Mouse (Mus musculus) stomach, embryonic 14.5 days (tissue): ENCODE results near the gene Spo11. TPM values are rescaled to one million over a fixed set of nuclear protein-coding genes. Genes with fewer than 3 reads are reported as not detected.

ENCODE experiments used
- ATAC-seq: fragments of 200-750 bp; cut with Nextera tagmentation; 2 replicates; pipeline ENCODE4 v1.8.0; 2017; ENCODE audit warnings: low read depth, moderate TSS enrichment; ENCODE audit not compliant: insufficient number of reproducible peaks, insufficient read depth, low FRiP score
- H3K27ac ChIP-seq: fragments of 300-500 bp; sonication (generic); 2 replicates; pipeline ENCODE4 v1.5.1; 2014; ENCODE audit warnings: mild to moderate bottlenecking, low read length, moderate library complexity, mixed read lengths
- H3K27me3 ChIP-seq: fragments of 300-500 bp; sonication (generic); 2 replicates; pipeline ENCODE4 v1.6.1; 2014; ENCODE audit warnings: low read length, control low read depth, mixed read lengths; ENCODE audit not compliant: control insufficient read depth, insufficient read depth
- H3K36me3 ChIP-seq: fragments of 300-500 bp; sonication (generic); 2 replicates; pipeline ENCODE4 v1.6.1; 2014; ENCODE audit warnings: mild to moderate bottlenecking, control low read depth, low read length, moderate library complexity, mixed read lengths; ENCODE audit not compliant: control insufficient read depth, insufficient read depth
- H3K4me1 ChIP-seq: fragments of 300-500 bp; sonication (generic); 2 replicates; pipeline ENCODE4 v1.6.1; 2014; ENCODE audit warnings: low read length, control low read depth, mixed read lengths; ENCODE audit not compliant: control insufficient read depth, insufficient read depth
- H3K4me2 ChIP-seq: fragments of 300-500 bp; sonication (generic); replicated peaks from 2 replicates; pipeline ENCODE4 v1.6.1; 2014; ENCODE audit warnings: low read depth, low read length, control low read depth
- H3K4me3 ChIP-seq: fragments of 300-500 bp; sonication (generic); 2 replicates; pipeline ENCODE4 v1.5.1; 2014; ENCODE audit warnings: low read depth, low read length, control low read depth
- H3K9ac ChIP-seq: fragments of 300-500 bp; sonication (generic); replicated peaks from 2 replicates; pipeline ENCODE4 v1.6.1; 2014; ENCODE audit warnings: low read depth, mild to moderate bottlenecking, control low read depth, low read length, moderate library complexity, mixed read lengths
- H3K9me3 ChIP-seq: fragments of 300-500 bp; sonication (generic); 2 replicates; pipeline ENCODE4 v1.6.1; 2016; ENCODE audit warnings: low read depth, low read length, control low read depth; ENCODE audit not compliant: control insufficient read depth
- WGBS: fragments of 180-500 bp; shearing (Covaris S2); extraction: QIAGEN DNeasy Blood & Tissue Kit; methylation state at CpG from one replicate; pipeline ENCODE4 v1.1.7; 2014; 5-methylcytosine and 5-hydroxymethylcytosine counted together
- polyA plus RNA-seq: library from polyadenylated mRNA; unstranded; fragments of >200 nt; fragmentation: Nextera tagmentation; extraction: Ambion mirVana; gene quantifications from 2 replicates; pipeline ENCODE4 v1.2.1, GENCODE M21; 2014

The Spo11 gene
- polyA plus RNA-seq, 1 experiment from 2014 or later: 0.54 TPM

DNA sequence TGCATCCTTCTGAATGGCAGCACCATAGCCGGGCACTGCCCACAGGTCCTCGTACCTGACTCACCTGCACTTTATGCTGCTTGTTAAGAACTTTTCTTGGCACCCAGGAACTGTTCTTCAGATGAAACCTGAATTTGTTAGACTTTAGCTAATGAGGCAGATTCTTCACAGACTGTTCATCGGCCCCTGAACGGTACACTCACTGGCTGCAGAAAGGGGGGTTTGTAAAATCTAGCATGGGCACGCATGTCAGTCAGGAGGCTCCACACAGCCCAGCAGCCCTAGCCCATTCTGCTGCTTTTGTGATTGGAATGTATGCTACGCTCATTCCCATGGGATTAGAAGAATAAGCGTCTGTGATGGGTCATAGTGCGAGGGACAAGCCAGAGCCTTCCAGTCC lies 26.2 kb downstream of the Spo11 start:
- H3K9ac ChIP-seq: no peak overlapping the region
- no peak overlapping the region for H3K4me3 ChIP-seq
- no peaks in the 10 kb centered on the region for H3K9me3 ChIP-seq
- 94% methylated on average over 8 of the region's 8 CpGs for WGBS
- no peak overlapping the region for H3K4me2 ChIP-seq
- H3K27me3 ChIP-seq: no peaks in the 10 kb centered on the region
- H3K27ac ChIP-seq: no peak overlapping the region
- no peak for ATAC-seq
- H3K36me3 ChIP-seq: peaks cover 61% of the 10 kb centered on the region
- H3K4me1 ChIP-seq: peaks cover 10% of the 10 kb centered on the region

DNA sequence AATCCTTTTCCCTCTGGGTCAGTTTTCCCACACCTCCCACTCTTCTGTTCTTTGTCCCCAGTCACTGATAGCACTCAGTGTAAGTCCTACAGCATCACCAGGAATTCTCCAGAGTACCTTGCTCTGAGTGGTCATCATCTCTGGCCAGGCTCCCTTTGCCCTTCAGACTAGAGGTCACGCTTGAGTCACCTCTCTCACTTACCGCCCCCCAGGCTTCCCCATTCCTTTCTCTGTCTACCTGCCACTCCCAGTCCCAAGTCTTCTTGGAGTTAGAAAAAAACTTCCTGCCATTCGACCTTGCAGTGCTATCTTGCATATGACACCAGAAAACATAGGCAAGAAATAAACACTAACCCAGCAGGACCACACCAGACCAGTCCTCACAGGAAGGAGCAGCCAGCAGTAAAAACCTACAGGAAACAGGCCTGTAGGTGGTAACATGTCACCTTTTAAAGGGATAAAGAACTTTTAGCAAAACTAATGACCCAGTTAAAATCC lies 32.8 kb downstream of the Spo11 start:
- no peak overlapping the region for H3K9ac ChIP-seq
- WGBS: 72% methylated on average over 3 of the region's 3 CpGs
- no peak overlapping the region for H3K27ac ChIP-seq
- no peak overlapping the region for H3K4me2 ChIP-seq
- H3K27me3 ChIP-seq: no peaks in the 10 kb centered on the region
- ATAC-seq: no peak
- H3K4me1 ChIP-seq: no peaks in the 10 kb centered on the region
- H3K4me3 ChIP-seq: no peak overlapping the region
- peaks cover 93% of the 10 kb centered on the region for H3K36me3 ChIP-seq
- H3K9me3 ChIP-seq: no peaks in the 10 kb centered on the region

DNA sequence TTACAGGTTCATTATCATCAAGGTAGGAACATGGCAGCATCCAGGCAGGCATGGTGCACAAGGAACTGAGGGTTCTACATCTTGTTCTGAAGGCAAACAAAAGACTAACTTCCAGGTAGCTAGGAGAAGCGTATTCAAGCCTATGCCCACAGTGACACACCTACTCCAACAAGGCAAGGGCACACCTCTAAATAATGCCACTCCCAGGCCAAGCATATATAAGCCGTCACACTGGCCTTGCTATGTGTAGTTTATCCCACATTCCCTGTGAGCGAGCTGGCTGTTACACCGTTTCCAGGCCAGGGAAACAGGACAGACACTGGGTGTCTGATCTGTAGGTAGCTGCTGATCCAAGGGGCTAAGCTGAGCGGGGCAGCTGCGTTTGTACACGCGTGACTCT lies 33.9 kb downstream of the Spo11 start:
- Histone ChIP-seq H3K9me3 (no peaks in the 10 kb centered on the region), H3K9ac (no peak overlapping the region), H3K4me2 (no peak overlapping the region), H3K4me1 (no peaks in the 10 kb centered on the region), H3K36me3 (peaks cover 88% of the 10 kb centered on the region), H3K27me3 (no peaks in the 10 kb centered on the region), H3K4me3 (no peak overlapping the region), H3K27ac (no peak overlapping the region)
- no peak for ATAC-seq
- 90% methylated on average over 8 of the region's 8 CpGs for WGBS

DNA sequence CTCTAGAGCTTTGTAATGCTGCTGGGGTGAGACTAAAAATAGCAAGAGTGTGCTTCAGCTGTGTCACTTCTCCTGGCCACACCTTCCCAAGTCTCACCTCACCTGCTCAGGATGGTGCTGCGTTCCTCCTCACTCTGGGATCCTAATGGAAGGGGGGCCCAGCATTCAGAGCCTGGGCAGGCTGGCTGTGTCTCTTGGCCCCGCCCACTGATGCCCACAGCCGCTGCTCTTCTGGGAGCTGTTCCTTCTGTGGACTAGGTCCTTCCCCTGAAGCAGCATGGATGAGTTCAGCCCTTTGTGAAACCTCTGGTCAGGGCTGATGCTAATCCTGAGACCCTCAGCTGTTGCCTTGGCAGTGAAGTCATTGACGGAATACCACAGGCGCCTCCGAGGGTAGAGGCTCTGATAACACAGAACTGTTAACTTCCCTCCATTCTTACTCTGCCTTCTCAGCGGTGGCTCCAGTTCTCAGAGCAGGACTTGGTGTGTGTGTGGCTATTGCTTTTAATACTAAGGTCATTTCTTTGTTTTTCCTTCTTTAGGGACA lies 37.3 kb downstream of the Spo11 start:
- H3K36me3 ChIP-seq: peaks cover 55% of the 10 kb centered on the region
- WGBS: 70% methylated on average over 7 of the region's 7 CpGs
- ATAC-seq: no peak

DNA sequence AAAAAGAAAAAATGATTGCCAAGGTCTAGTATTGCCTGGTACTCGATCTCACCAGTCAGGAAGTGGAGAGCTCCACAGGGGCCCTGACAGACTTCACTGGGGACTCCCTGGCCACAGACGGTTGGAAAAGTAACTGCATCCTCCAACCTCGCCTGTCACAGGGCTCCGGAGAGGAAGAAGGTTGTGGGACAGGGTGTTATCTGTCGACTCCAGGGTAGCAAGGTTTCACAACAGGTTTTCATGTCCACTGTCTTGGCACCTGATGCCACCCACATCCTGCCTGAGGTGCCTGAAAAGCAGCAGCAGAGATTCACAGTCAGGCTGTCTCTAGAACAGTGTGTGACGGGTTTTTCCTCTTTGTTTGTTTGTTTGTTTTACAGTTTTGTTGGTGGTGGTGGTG lies 40.4 kb downstream of the Spo11 start:
- 45% methylated on average over 6 of the region's 6 CpGs for WGBS
- Histone ChIP-seq H3K27me3 (no peaks in the 10 kb centered on the region), H3K36me3 (peaks cover 25% of the 10 kb centered on the region), H3K9me3 (no peaks in the 10 kb centered on the region), H3K27ac (no peak overlapping the region), H3K9ac (no peak overlapping the region), H3K4me2 (no peak overlapping the region), H3K4me1 (peaks cover 17% of the 10 kb centered on the region), H3K4me3 (no peak overlapping the region)
- ATAC-seq: no peak

More for the DNA sequence above, 37.3 kb downstream of the Spo11 start:
- Histone ChIP-seq H3K9me3 (no peaks in the 10 kb centered on the region), H3K27me3 (no peaks in the 10 kb centered on the region), H3K4me2 (no peak overlapping the region), H3K4me3 (no peak overlapping the region), H3K9ac (no peak overlapping the region), H3K27ac (no peak overlapping the region), H3K4me1 (0 out of 2 replicates have a peak, but pooled peaks cover 6% of the 10 kb centered on the region)

DNA sequence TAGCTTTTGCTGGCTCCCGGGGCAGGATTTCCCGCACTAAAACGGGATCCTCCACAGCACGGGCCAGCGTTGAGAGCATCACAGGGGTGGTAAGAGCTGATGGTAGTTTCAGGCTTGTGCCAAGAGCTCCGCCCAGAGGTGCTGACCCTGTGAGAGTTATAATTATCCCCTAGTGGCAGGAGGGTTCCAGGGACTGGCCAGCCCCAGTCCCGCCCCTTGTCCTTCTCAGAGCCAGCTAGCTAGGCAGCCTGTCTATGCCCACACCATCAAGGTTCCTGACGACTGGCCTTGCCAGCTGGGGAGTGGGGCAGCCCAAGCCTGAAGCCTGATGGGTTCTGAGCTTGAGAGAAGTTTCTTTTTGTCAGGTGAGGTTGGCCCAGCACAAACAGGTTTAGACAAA lies 41.1 kb downstream of the Spo11 start:
- WGBS: 28% methylated on average over 8 of the region's 8 CpGs
- Histone ChIP-seq H3K4me2 (no peak overlapping the region), H3K9me3 (no peaks in the 10 kb centered on the region), H3K4me3 (no peak overlapping the region), H3K27me3 (no peaks in the 10 kb centered on the region), H3K36me3 (peaks cover 19% of the 10 kb centered on the region), H3K9ac (no peak overlapping the region), H3K4me1 (peaks cover 23% of the 10 kb centered on the region), H3K27ac (no peak overlapping the region)
- no peak for ATAC-seq

DNA sequence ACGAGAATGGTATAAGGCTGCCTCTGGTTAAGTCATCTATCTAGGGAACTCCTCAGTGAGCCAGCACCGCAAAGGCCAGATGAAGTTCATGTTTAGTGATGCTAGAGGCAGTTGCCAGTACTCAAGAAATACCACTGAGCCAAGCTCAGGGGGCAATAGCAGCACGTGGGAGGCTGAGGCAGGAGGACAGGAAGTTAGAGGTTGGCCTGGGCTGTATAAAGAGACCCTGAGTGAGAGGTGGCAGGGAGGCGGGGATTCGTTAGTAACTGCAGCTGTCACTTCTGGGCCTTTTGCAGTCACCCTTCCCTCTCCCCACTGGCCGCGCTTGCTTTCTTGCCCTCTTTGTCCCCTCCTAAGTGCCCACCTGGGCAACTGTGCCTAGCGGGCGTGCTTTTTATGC lies 41.8 kb downstream of the Spo11 start:
- no peak overlapping the region; the same call in 1 of the 2 replicates for H3K9ac ChIP-seq
- no peak for ATAC-seq
- H3K4me2 ChIP-seq: peak overlapping the region; percentile 65
- H3K36me3 ChIP-seq: peaks cover 13% of the 10 kb centered on the region
- no peaks in the 10 kb centered on the region for H3K27me3 ChIP-seq
- peak overlapping the region; percentile 32 for H3K4me3 ChIP-seq
- H3K27ac ChIP-seq: no peak overlapping the region
- H3K9me3 ChIP-seq: no peaks in the 10 kb centered on the region
- 14% methylated on average over 9 of the region's 9 CpGs for WGBS
- H3K4me1 ChIP-seq: peaks cover 29% of the 10 kb centered on the region

DNA sequence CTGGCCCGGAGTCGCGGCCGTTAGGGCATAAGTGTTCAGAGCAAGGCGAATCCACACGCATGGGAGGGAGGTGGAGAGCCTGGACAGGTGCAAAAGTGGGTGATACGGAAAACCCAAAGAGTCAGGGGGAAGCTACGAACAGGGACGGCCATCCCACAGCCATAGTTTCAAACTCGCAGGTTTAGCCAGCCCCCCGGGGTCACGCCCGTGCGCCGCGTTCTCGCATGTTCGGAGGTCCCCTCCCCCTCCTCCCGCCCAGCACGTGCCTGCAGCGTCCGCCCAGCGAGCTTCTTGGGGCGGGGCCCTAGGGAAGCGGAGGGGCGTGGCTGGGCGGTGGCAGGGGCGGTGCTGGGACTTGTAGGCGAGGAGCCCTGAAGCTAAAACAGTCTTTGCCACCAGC lies 42.3 kb downstream of the Spo11 start:
- ATAC-seq: peak; percentile 82
- peaks cover 12% of the 10 kb centered on the region for H3K36me3 ChIP-seq
- H3K4me2 ChIP-seq: peak overlapping the region; percentile 65
- no peak overlapping the region for H3K27ac ChIP-seq
- no peaks in the 10 kb centered on the region for H3K9me3 ChIP-seq
- peaks cover 33% of the 10 kb centered on the region for H3K4me1 ChIP-seq
- H3K27me3 ChIP-seq: no peaks in the 10 kb centered on the region
- H3K9ac ChIP-seq: no peak overlapping the region; the same call in 1 of the 2 replicates
- 0% methylated on average over 25 of the region's 29 CpGs for WGBS
- H3K4me3 ChIP-seq: peak overlapping the region; percentile 32

DNA sequence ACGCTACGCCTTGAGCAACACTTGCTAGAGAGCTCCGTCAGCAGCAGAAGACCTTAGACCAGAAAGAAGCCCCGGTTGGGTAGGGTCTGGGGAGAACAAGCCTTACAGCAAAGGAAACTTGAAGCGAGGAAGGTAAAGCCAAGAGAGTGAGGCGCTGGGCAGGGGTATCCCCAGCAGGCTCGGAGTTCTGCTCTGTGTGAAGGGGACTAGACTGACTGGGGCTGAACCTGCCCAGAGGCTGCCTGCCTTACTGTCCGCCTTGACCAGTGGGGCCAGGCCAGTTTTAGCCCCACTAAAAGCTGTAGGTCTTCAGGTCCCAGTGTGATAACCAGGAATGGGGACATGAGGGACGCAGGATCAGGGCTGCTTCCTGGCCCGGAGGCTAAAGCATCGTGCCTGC lies 42.9 kb downstream of the Spo11 start, which contains the start of gene Rbm38:
TSS of gene Rbm38 (plus strand) at position 69 of the 400 bp plus-strand sequence.
- Histone ChIP-seq H3K36me3 (peaks cover 7% of the 10 kb centered on the region), H3K4me3 (peak within 1 kb of the TSS; percentile 81), H3K27me3 (no peaks in the 10 kb centered on the region), H3K27ac (no peak within 1 kb of the TSS), H3K4me1 (peaks cover 39% of the 10 kb centered on the region), H3K4me2 (peak within 1 kb of the TSS; percentile 68), H3K9me3 (no peaks in the 10 kb centered on the region), H3K9ac (no peak within 1 kb of the TSS; the same call in 1 of the 2 replicates)
- WGBS: 32% methylated on average over 11 of the region's 11 CpGs
- no peak for ATAC-seq
